Mouse (Mus musculus) right cerebral cortex, postnatal 25 days (tissue): ENCODE data around the gene Csn1s2b.
"Not testable (repeated sequence)": the region's sequence is repeated elsewhere in the genome, so short reads cannot be mapped to it uniquely, and the experiment has no call there.

Experiments used
- DNase-seq: peaks from one replicate; pipeline ENCODE4 v3.0.0; 2022

Gene Csn1s2b

DNA sequence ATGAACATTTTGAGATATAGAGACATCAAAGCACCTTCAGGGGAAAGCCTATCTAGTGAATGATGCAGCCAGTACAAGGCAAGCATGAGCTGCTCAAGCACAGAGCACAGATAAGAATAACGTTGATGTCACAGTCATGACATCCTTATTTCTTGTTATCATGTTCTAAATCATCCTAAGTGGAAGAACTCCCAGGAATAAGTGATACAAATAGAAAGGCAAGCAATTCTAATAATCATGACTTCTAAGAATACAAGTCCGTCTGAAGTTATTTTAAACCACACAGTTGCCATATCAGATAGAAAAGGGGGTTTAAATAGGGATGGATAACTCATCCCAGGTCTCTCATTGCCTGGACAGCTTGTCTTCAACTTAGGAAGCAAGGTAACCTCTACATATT, at the start of gene Csn1s2b:
Csn1s2b (plus strand) TSS at position 301 of the 400 bp plus-strand sequence.
- no peak for DNase-seq

DNA sequence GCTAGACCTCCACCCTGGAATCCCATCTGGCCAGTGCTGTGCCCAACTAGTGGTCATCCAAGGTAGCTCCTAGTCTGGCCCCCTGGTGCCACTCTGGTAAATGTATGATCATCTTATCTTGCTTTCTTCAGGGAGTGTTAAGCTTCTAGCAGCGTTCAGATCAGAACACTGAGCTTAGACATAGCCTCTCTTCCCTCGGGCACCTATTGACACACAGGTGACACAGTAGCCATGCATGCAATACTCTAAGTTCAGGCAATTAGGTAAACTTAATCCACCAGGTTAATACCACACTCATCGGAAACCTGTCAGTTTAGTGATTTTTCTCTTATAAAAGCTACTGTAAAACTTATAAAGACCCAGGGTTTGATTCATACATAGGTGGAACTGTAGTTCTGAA, 43.3 kb upstream of the Csn1s2b start:
- DNase-seq, result no peak

DNA sequence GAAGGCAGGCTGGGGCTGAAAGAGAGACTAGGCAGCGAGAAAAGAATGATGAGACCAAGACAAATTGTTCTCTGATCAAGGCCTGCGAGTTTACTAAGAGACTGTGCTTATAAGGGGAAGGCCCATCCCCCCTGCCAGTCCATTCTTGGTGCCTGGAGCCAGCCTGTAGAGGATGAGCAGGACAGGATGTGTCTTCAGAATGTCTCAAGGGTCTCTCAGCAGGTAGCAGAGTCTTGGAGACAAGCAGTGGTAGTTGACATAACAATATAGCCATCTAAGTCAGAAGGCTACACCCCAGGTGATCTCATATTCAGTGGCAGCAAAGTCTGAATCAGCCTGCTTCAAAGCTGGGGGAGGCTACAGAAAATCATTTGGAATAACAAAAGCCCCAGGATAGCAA, 35.7 kb upstream of the Csn1s2b start:
- DNase-seq, result not testable (repeated sequence)

DNA sequence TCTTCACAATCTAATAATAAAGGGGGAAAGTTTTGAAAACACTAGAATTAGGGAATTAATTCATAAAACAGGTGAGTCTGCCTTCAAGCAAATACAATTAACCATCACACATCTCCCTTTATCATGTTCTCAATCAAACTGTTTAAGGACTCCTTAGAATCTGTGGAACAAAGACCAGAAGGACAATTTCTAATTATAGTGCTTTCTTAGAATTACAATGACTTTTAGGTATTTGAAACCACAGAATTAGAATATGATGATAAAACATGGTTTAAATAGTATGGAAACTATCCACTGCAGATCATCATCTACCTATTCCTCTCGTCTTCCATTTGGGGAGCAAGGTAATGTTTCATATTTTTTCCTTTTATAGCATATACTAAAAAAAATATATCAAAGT, 33.6 kb upstream of the Csn1s2b start, which contains the start of gene Csn1s2a:
Csn1s2a (plus strand) TSS at position 301 of the 400 bp plus-strand sequence.
- no peak for DNase-seq

DNA sequence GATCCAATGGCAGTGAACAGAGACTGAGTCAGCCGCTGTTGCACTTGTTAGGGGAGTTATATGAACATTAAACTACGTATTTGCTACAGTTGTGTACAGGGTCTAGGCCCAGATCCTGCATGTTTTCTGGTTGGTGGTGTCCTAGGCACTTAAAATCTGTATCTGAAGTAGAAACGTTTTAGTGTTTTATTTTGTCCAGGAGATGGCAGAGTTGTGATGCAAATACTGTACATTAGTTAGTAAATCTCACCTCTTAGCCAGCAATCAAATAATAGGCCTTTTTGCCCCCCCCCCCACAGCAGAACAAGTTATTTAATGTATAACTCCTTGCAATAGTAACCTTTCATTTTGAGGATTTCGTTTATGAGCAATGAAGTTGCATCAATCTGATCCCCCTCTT, 25.2 kb upstream of the Csn1s2b start:
- DNase-seq, result no peak

DNA sequence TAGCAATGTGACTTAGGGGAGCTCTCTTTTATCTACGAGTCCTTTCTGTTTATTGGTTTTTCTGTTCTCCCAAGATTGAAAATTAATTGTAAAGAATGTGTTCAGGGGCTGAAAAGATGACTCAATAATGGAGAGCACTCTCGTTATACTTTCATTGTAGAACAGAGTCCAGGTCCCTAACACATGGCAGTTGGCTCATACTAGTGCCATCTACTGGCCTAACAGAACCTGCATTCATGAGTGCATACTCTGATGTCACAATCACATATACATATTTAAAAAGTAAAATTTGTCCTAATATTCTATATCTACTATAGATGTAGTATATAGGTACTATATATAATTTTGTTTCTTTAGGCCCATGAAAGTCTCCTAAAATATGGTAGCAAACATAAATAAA, 1.4 kb downstream of the Csn1s2b start:
- no peak for DNase-seq

DNA sequence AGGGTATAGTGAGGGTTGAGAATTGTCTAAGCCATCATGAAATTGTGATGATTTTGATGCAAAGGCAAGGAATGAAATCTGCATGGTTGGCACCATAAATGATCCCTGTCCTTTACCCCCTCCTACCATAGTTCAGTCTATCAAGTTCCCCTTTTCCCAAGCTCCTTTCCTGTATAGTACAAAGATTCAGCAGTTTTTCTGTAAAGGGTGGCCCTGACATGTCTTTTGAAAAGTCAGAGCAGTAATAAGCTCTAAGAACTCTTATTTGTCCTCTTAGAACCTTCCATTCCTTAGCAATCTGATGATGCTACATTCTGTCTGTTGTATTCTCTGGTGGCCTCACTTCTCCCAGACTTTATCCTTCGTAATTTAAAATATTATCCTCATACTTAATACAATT, 17.5 kb downstream of the Csn1s2b start, which contains the start of gene Prr27:
Prr27 (plus strand) TSS at position 301 of the 400 bp plus-strand sequence.
- no peak for DNase-seq

DNA sequence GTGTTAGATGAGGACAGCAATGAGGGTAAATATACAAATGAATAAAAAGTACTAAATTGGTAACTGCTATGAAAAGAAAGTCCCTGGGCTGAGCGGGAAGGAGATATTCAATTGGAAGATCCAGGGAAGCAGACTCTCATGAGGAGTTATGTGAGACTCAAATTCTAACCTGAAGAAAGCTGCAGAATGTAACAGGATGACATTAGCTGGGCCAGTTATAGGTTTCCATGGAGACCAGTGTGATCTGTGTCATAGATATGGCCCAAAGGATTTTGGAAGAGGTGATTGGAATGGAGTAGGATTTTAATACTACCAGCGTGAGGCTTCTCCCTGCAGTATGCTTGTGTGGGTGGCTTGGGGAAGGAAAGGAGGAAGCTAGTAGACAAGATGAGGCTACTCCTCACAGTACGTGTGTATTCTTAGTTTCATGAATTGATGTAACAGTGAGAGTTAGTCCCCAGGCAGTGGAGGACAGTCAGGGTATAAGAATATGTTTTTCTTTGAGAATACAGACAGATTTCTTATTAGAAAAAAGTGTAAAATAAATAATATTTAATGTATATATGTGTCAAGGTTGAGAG, 47.3 kb downstream of the Csn1s2b start:
- no peak for DNase-seq

DNA sequence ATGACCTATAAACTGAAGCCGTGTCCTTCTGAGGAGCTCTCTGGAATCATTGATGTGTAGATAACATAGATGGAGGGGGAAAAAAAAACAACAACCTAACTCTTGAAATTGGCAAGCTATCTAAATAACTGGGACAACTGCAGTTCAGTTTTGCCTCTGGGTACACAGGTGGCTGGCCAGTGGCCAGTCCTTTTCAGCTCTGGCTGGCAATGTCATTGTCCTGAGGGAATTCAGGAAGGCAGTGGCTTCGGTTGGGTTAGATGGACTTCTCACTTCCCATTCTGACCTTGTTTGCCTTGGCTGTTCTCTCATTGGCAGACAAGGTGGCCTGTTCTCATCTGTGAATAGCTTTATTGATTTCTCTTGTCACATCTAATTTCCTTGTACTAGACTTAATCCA, 62.2 kb downstream of the Csn1s2b start:
- DNase-seq, result no peak

DNA sequence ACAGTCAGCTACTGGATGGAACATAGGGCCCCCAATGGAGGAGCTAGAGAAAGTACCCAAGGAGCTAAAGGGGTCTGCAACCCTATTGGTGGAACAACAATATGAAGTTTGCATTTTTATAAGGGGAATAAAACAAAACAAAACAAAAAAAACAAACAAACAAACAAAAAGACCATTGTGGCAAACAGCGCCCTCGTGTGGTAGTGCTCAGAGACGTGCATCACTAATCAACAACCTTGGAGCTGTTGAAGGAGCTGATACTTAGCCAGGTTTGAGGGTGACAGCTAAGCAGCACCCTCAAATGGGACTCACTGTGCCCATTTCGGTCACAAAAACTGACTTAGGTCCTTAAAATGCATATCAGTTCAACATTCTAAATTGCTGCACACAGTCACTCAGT, 63.5 kb downstream of the Csn1s2b start:
- no peak for DNase-seq
